Mouse (Mus musculus) bone marrow, adult 2 months (tissue): ENCODE results near the gene Nxf1.

Experiments
- CTCF ChIP-seq: fragments of 200-500 bp; IDR thresholded peaks from 2 replicates; pipeline ENCODE4 v1.5.1; 2011; ENCODE audit warnings: low read length, control low read depth; ENCODE audit not compliant: control insufficient read depth, insufficient read depth
- POLR2A ChIP-seq: fragments of 200-500 bp; IDR thresholded peaks from 2 replicates; pipeline ENCODE4 v1.6.1; 2011; ENCODE audit warnings: low read depth, mild to moderate bottlenecking, control low read depth, low read length, borderline replicate concordance; ENCODE audit not compliant: control insufficient read depth

- no peak for TF ChIP-seq CTCF
- no peak for TF ChIP-seq POLR2A
Observed at GRCm38 (mm10) chr19:8745382-8745781, 11.5 kb upstream of the Nxf1 start.
